ENCODE assay signal across 34 mouse cellular contexts in the genomic region with DNA sequence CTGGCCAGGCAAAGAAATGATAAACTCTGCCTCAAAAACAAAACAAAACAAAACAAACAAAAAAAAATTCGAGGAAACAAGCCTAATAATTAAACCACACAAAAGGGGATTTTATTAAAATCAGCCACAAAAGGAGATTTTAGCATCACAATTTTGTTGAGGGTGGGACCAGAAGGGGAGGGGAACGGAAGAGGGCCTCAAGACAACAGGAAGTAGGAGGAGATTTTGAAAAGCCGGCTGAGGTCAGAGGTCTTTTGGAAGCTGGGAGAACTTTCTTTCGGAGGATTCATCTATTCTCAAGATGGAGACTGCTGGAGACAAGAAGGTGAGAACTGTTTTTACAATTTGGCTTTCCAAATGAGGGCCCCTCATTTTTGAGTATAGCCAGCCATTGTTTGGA. TPM values are rescaled to one million over a fixed set of nuclear protein-coding genes. Genes with fewer than 3 reads are reported as not detected.
DNase-seq lines count a peak whose midpoint lies in the region; ATAC-seq and TF ChIP-seq lines count a peak whose summit lies in the region.
"Had no signal": no experiment of that assay in that cellular context is flagged by ENCODE, and none has a peak within 500 bp of the region (broad histone marks: within the 10 kb centered on the region; RNA-seq: fewer than 3 reads in every experiment).

A gene (plus strand): TSS at position 217 of the 400 bp plus-strand sequence.

- no peak for ATAC-seq in hindbrain, embryonic 14.5 days (ENCODE audit: low FRiP score)
- ATAC-seq: activated CD4-positive, CD25-positive, alpha-beta regulatory T cell, adult 4 months; CD4-positive, CD25-positive, alpha-beta regulatory T cell, adult 4 months; forebrain, embryonic 14.5 days; forebrain, postnatal 0 days; Patski had no signal

- H3K9ac ChIP-seq in ES-Bruce4 (ENCODE audit: low read depth, poor library complexity, severe bottlenecking) (peak within 1 kb of the TSS; percentile 99), ES-E14 (ENCODE audit: insufficient read depth, low read depth, low read length, poor library complexity, severe bottlenecking) (peak within 1 kb of the TSS; percentile 91)
- H3K9ac ChIP-seq in hindbrain, embryonic 14.5 days = no peak within 1 kb of the TSS
- H3K9ac ChIP-seq: embryonic facial prominence, embryonic 12.5 days; embryonic facial prominence, embryonic 15.5 days; forebrain, postnatal 0 days; heart, embryonic 12.5 days; heart, embryonic 15.5 days; hindbrain, embryonic 15.5 days had no signal

- TF ChIP-seq CTCF in ES-Bruce4 (IDR thresholded peaks at IDR 0.05; ENCODE audit: low read depth, low read length) = no peak

- no peak within 1 kb of the TSS for H3K4me2 ChIP-seq in hindbrain, embryonic 14.5 days (replicated peaks)
- H3K4me2 ChIP-seq: embryonic facial prominence, embryonic 12.5 days; embryonic facial prominence, embryonic 15.5 days; heart, embryonic 12.5 days; heart, embryonic 15.5 days; hindbrain, embryonic 15.5 days had no signal

- H3K4me1 ChIP-seq in ES-Bruce4 (ENCODE audit: control insufficient read depth, insufficient read depth, low read length) (no peaks in the 10 kb centered on the region), ES-E14 (ENCODE audit: control insufficient read depth in 2 of 2, insufficient read depth in 2 of 2, low read length in 2 of 2, poor library complexity in 1 of 2) (peaks cover 0 to 2% of the 10 kb centered on the region in 2 experiments; a peak in 2 of 4 replicates)
- no peaks in the 10 kb centered on the region for H3K4me1 ChIP-seq in hindbrain, embryonic 14.5 days (replicated peaks; ENCODE audit: control insufficient read depth, insufficient read depth, low read length)
- H3K4me1 ChIP-seq: embryonic facial prominence, embryonic 12.5 days; embryonic facial prominence, embryonic 15.5 days; heart, embryonic 12.5 days; heart, embryonic 15.5 days; hindbrain, embryonic 10.5 days; hindbrain, embryonic 15.5 days had no signal

- H3K27ac ChIP-seq in ES-Bruce4 (ENCODE audit: insufficient read depth, low read length) = peak within 1 kb of the TSS; percentile 98
- H3K27ac ChIP-seq in ES-E14 (ENCODE audit: insufficient read depth, low read depth, low read length, poor library complexity, severe bottlenecking) = peak within 1 kb of the TSS; percentile 94
- no peak within 1 kb of the TSS for H3K27ac ChIP-seq in hindbrain, embryonic 14.5 days
- H3K27ac ChIP-seq: embryonic facial prominence, embryonic 12.5 days; embryonic facial prominence, embryonic 15.5 days; heart, embryonic 15.5 days; hindbrain, embryonic 10.5 days; hindbrain, embryonic 15.5 days had no signal

- H3K4me3 ChIP-seq in ES-Bruce4 (ENCODE audit: low read depth, low read length) (peak within 1 kb of the TSS; percentile 86), ES-E14 (ENCODE audit: insufficient read depth in 1 of 2, low read depth in 1 of 2, low read length in 2 of 2, poor library complexity in 1 of 2, severe bottlenecking in 1 of 2) (peak within 1 kb of the TSS; percentile 77 to 84)
- H3K4me3 ChIP-seq in hindbrain, embryonic 14.5 days (replicated peaks; ENCODE audit: low read length) = no peak within 1 kb of the TSS
- H3K4me3 ChIP-seq: embryonic facial prominence, embryonic 12.5 days; embryonic facial prominence, embryonic 15.5 days; heart, embryonic 12.5 days; heart, embryonic 15.5 days; hindbrain, embryonic 10.5 days; hindbrain, embryonic 15.5 days had no signal

- DNase-seq in ES-E14 (ENCODE audit: low read depth, low spot score) (no peak), ZHBTc4 (ENCODE audit: low read depth, low spot score) (peak; percentile 67)
- DNase-seq in ovary, postnatal 36 days (ENCODE audit: low spot score) = no peak
- no peak for DNase-seq in hindbrain, embryonic 14.5 days (ENCODE audit: low spot score)
- no peak for DNase-seq in right cerebral cortex, postnatal 36 days (ENCODE audit: low spot score in 2 of 2)
- DNase-seq: adrenal gland, postnatal 10 days; adrenal gland, postnatal 36 days; cerebellum, adult 11 months; cerebellum, adult 2 months; cerebellum, adult 9-11 months; cerebellum, postnatal 25 days; forebrain, postnatal 0 days; gastrocnemius, postnatal 25 days; heart, adult 18-20 months; heart, postnatal 10 days; heart, postnatal 36 days; kidney, adult 11 months had no signal

- in situ Hi-C loops in ES-E14 (cut with MboI; ENCODE audit: low sequenced_read_pairs in 2 of 2, unreplicated experiment in 2 of 2) = no loop called here

- no peaks in the 10 kb centered on the region for H3K27me3 ChIP-seq in ES-Bruce4 (ENCODE audit: control insufficient read depth, insufficient read depth, low read length, poor library complexity, severe bottlenecking)
- no peaks in the 10 kb centered on the region for H3K27me3 ChIP-seq in hindbrain, embryonic 14.5 days (ENCODE audit: control insufficient read depth, insufficient read depth, low read length)
- H3K27me3 ChIP-seq: embryonic facial prominence, embryonic 12.5 days; embryonic facial prominence, embryonic 15.5 days; heart, embryonic 12.5 days; heart, embryonic 15.5 days; hindbrain, embryonic 15.5 days; Patski had no signal

- H3K9me3 ChIP-seq in ES-Bruce4 (replicated peaks; ENCODE audit: control insufficient read depth, insufficient read depth, low read length, poor library complexity, severe bottlenecking) (no peaks in the 10 kb centered on the region), ES-E14 (ENCODE audit: control insufficient read depth, insufficient read depth, low read depth, low read length) (no peaks in the 10 kb centered on the region)
- no peaks in the 10 kb centered on the region for H3K9me3 ChIP-seq in hindbrain, embryonic 14.5 days (ENCODE audit: control insufficient read depth, low read length)
- H3K9me3 ChIP-seq: embryonic facial prominence, embryonic 12.5 days; embryonic facial prominence, embryonic 15.5 days; heart, embryonic 15.5 days; hindbrain, embryonic 10.5 days; hindbrain, embryonic 15.5 days had no signal

- WGBS in hindbrain, embryonic 14.5 days = 81% methylated on average over 4 of the region's 4 CpGs

- H3K36me3 ChIP-seq in ES-Bruce4 (ENCODE audit: control insufficient read depth, insufficient read depth, low read length, poor library complexity, severe bottlenecking) = peaks cover 10% of the 10 kb centered on the region
- H3K36me3 ChIP-seq in ES-E14 (ENCODE audit: control insufficient read depth, insufficient read depth, low read length, poor library complexity, severe bottlenecking) = peaks cover 10% of the 10 kb centered on the region
- H3K36me3 ChIP-seq in hindbrain, embryonic 14.5 days (replicated peaks; ENCODE audit: control insufficient read depth, insufficient read depth) = no peaks in the 10 kb centered on the region
- H3K36me3 ChIP-seq: embryonic facial prominence, embryonic 12.5 days; embryonic facial prominence, embryonic 15.5 days; heart, embryonic 12.5 days; heart, embryonic 15.5 days; hindbrain, embryonic 10.5 days; hindbrain, embryonic 15.5 days had no signal

- no peak for TF ChIP-seq POLR2A in ES-Bruce4 (IDR thresholded peaks at IDR 0.05; ENCODE audit: insufficient read depth, low read length)

- TF ChIP-seq EP300 in ES-Bruce4 (IDR thresholded peaks at IDR 0.05; ENCODE audit: insufficient read depth, low read depth, low read length) = no peak

TF ChIP-seq in ES-E14, 5 proteins besides CTCF, POLR2A, EP300 and RAD21:
- TF ChIP-seq CHD2 (IDR thresholded peaks at IDR 0.05; ENCODE audit: low read depth, low read length) (no peak), ZNF384 (IDR thresholded peaks at IDR 0.05; ENCODE audit: low read depth, low read length) (no peak), HCFC1 (IDR thresholded peaks at IDR 0.05; ENCODE audit: borderline replicate concordance, insufficient read depth, low read length) (no peak), ZC3H11A (IDR thresholded peaks at IDR 0.05; ENCODE audit: borderline replicate concordance, low read depth, low read length) (no peak), MAFK (IDR thresholded peaks at IDR 0.05; ENCODE audit: insufficient read depth, low read depth, low read length) (no peak)

RNA-seq across cellular contexts. Expression of the gene that starts here (rescaled TPM):
- polyA plus RNA-seq in ES-Bruce4 (2011; ENCODE audit: insufficient read depth, insufficient read length, low read depth, missing spikeins) = 185 and 196 TPM in 2 replicates
- total RNA-seq in ES-E14 (2012; rRNA removed) = 150 and 179 TPM in 2 replicates
- not detected in 2 replicates for polyA plus RNA-seq in hindbrain, embryonic 14.5 days (2014; fragmentation: Nextera tagmentation; extraction: Ambion mirVana)
- total RNA-seq: adrenal gland, adult 18-20 months; adrenal gland, postnatal 10 days; adrenal gland, postnatal 36 days; common myeloid progenitor, adult 5-6 weeks; forebrain, postnatal 0 days; gastrocnemius, adult 8-10 months; gastrocnemius, postnatal 25 days; heart, adult 18-20 months; heart, postnatal 10 days; heart, postnatal 36 days had no signal
- polyA plus RNA-seq: activated CD4-positive, CD25-positive, alpha-beta regulatory T cell, adult 4 months; CD4-positive, CD25-positive, alpha-beta regulatory T cell, adult 4 months; cerebellum, adult 2 months; embryonic facial prominence, embryonic 12.5 days; embryonic facial prominence, embryonic 15.5 days; forebrain, embryonic 11.5 days; forebrain, embryonic 14.5 days; forebrain, postnatal 0 days; gonadal fat pad, adult 2 months; heart, embryonic 12.5 days; heart, embryonic 15.5 days; hindbrain, embryonic 15.5 days; intestine, embryonic 14.5 days; Patski had no signal

Comparison
In these comparisons a context has a peak if more than half of its experiments do, and no peak if none do; other contexts are left out.
1. RNA of the gene that starts here (polyA plus RNA-seq): 185 to 196 TPM in ES-Bruce4; not detected in hindbrain, embryonic 14.5 days; every median in the first group is over 100 times any median in the second.